Mouse (Mus musculus) liver, embryonic 12.5 days (tissue): ENCODE measurements around the gene Olfr948. TPM values are rescaled to one million over a fixed set of nuclear protein-coding genes. Genes with fewer than 3 reads are reported as not detected.

Experiments
- ATAC-seq: fragments of 200-750 bp; cut with Nextera tagmentation; 2 replicates; pipeline ENCODE4 v1.8.0; 2017; ENCODE audit warnings: moderate number of reproducible peaks, mild to moderate bottlenecking, moderate library complexity
- H3K27ac ChIP-seq: fragments of 300-500 bp; sonication (generic); 2 replicates; pipeline ENCODE4 v1.5.1; 2016; ENCODE audit warnings: mild to moderate bottlenecking
- H3K27me3 ChIP-seq: fragments of 300-500 bp; sonication (generic); replicated peaks from 2 replicates; pipeline ENCODE4 v1.6.1; 2016; ENCODE audit warnings: mild to moderate bottlenecking, moderate library complexity
- H3K36me3 ChIP-seq: fragments of 300-500 bp; sonication (generic); 2 replicates; pipeline ENCODE4 v1.6.1; 2016; ENCODE audit warnings: mild to moderate bottlenecking, moderate library complexity
- H3K4me1 ChIP-seq: fragments of 300-500 bp; sonication (generic); 2 replicates; pipeline ENCODE4 v1.6.1; 2016
- H3K4me2 ChIP-seq: fragments of 300-500 bp; sonication (generic); 2 replicates; pipeline ENCODE4 v1.6.1; 2016; ENCODE audit warnings: mild to moderate bottlenecking, moderate library complexity
- H3K4me3 ChIP-seq: fragments of 300-500 bp; sonication (generic); 2 replicates; pipeline ENCODE4 v1.5.1; 2016; ENCODE audit warnings: mild to moderate bottlenecking, moderate library complexity
- H3K9ac ChIP-seq: fragments of 300-500 bp; sonication (generic); 2 replicates; pipeline ENCODE4 v1.6.1; 2016; ENCODE audit warnings: mild to moderate bottlenecking, moderate library complexity
- H3K9me3 ChIP-seq: fragments of 300-500 bp; sonication (generic); replicated peaks from 2 replicates; pipeline ENCODE4 v1.6.1; 2016; ENCODE audit warnings: mild to moderate bottlenecking, moderate library complexity
- WGBS: fragments of 180-500 bp; shearing (Covaris S2); methylation state at CpG from one replicate; pipeline ENCODE4 v1.1.7; 2016; ENCODE audit not compliant: insufficient replicate concordance; 5-methylcytosine and 5-hydroxymethylcytosine counted together
- polyA plus RNA-seq: library from polyadenylated mRNA; unstranded; fragments of >200 nt; fragmentation: Nextera tagmentation; extraction: Ambion mirVana; gene quantifications from 2 replicates; pipeline ENCODE4 v1.2.1, GENCODE M21; 2016

Olfr948 gene
- polyA plus RNA-seq = not detected in 2 replicates

DNA sequence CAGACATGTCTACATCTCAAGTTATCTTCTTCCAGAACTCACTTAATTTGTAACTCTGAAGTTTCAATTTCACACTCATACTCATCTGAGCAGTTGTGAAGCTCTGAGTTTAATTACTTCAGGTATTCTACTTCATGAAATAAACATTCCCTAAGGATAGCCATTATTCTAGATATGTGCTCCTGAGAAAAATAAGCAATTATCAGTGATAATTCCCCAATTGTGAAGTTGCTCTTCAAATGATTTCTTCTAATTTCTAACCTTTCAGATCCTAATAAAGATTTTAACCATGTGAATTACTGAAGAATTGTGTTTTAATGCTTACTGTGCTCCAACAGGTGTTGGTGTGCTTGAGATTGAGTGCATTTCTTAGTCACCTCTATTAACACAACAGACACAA is at the start of gene Olfr948:
TSS of gene Olfr948 (minus strand) at position 101 of the 400 bp plus-strand sequence.
- H3K27me3 ChIP-seq = no peaks in the 10 kb centered on the region
- H3K27ac ChIP-seq = no peak within 1 kb of the TSS
- H3K4me2 ChIP-seq = no peak within 1 kb of the TSS
- no peaks in the 10 kb centered on the region for H3K4me1 ChIP-seq
- no peak for ATAC-seq
- H3K9ac ChIP-seq = no peak within 1 kb of the TSS
- no peak within 1 kb of the TSS for H3K4me3 ChIP-seq
- H3K36me3 ChIP-seq = no peaks in the 10 kb centered on the region
- H3K9me3 ChIP-seq = no peaks in the 10 kb centered on the region

DNA sequence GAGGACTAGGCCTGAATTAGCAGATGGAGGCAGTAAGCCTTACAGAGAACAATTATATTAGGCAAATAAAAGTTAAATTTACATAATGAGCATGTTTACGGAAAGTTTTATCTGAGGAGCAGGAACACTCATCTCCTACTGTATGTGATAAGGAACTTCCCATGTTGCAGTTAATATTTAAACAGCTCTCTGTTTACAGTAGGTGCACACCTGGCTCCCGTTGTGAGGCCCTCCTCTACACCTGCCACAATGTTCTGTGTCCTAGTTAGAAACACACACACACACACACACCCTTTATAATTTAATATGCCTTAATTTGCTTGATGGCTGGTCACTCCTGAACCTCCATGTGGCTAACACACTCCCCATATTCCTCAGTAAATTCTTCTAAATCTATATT is 38.7 kb downstream of the Olfr948 start:
- no peak for ATAC-seq
- H3K9ac ChIP-seq = no peak overlapping the region
- no peaks in the 10 kb centered on the region for H3K9me3 ChIP-seq
- H3K4me1 ChIP-seq = no peaks in the 10 kb centered on the region
- H3K4me3 ChIP-seq = no peak overlapping the region
- WGBS = 53% methylated on average over 2 of the region's 2 CpGs
- H3K36me3 ChIP-seq = no peaks in the 10 kb centered on the region
- H3K27me3 ChIP-seq = no peaks in the 10 kb centered on the region
- H3K4me2 ChIP-seq = no peak overlapping the region
- no peak overlapping the region for H3K27ac ChIP-seq

DNA sequence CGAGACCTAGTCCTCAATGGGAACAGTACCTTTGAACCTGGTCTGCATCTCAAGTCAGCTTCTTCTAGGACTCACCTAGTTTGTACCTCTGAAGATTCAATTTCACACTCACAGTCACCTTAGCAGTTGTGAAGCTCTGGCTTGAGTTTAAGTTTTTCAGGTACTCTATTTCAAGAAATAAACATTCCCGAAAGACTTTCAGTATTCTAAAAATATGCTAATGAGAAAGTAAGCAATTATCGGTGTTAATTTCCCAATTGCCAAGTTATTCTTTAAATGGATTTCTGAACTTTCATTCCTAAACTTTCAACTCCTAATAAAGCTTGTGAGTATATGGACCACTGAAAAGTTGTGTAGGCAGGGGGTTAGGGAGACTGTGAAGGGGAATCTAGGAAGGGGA is 49.1 kb downstream of the Olfr948 start, which contains the start of gene Olfr945:
TSS of gene Olfr945 (minus strand) at position 101 of the 400 bp plus-strand sequence.
- H3K27ac ChIP-seq = no peak within 1 kb of the TSS
- H3K27me3 ChIP-seq = no peaks in the 10 kb centered on the region
- H3K4me2 ChIP-seq = no peak within 1 kb of the TSS
- H3K4me3 ChIP-seq = no peak within 1 kb of the TSS
- no peak for ATAC-seq
- H3K9ac ChIP-seq = no peak within 1 kb of the TSS
- WGBS = 70% methylated on average over 3 of the region's 3 CpGs
- H3K36me3 ChIP-seq = no peaks in the 10 kb centered on the region
- no peaks in the 10 kb centered on the region for H3K4me1 ChIP-seq
- no peaks in the 10 kb centered on the region for H3K9me3 ChIP-seq

Other genes with a start within 250 kb of the Olfr948 start
- gene Olfr938, start 247.2 kb downstream of the Olfr948 start, polyA plus RNA-seq = not detected in 2 replicates
- gene Olfr27, start 197.9 kb downstream of the Olfr948 start, polyA plus RNA-seq = not detected in 2 replicates
- gene Olfr943, start 159.7 kb downstream of the Olfr948 start, polyA plus RNA-seq = not detected in 2 replicates
- gene Olfr944, start 124.1 kb downstream of the Olfr948 start, polyA plus RNA-seq = not detected in 2 replicates
- gene Olfr1537, start 76.1 kb downstream of the Olfr948 start, polyA plus RNA-seq = not detected in 2 replicates
- gene Olfr945, start 49.2 kb downstream of the Olfr948 start, polyA plus RNA-seq = not detected in 2 replicates
- not detected in 2 replicates for gene Olfr951, start 61.4 kb upstream of the Olfr948 start, polyA plus RNA-seq
- gene Olfr952, start 101.1 kb upstream of the Olfr948 start, polyA plus RNA-seq = not detected in 2 replicates
- gene Olfr954, start 130.7 kb upstream of the Olfr948 start, polyA plus RNA-seq = not detected in 2 replicates
- not detected in 2 replicates for gene Olfr955, start 145.9 kb upstream of the Olfr948 start, polyA plus RNA-seq
- gene Olfr44, start 167.9 kb upstream of the Olfr948 start, polyA plus RNA-seq = not detected in 2 replicates
- not detected in 2 replicates for gene Olfr957, start 189.8 kb upstream of the Olfr948 start, polyA plus RNA-seq
- not detected in 2 replicates for gene Olfr958, start 228.0 kb upstream of the Olfr948 start, polyA plus RNA-seq
- gene Olfr959, start 249.5 kb upstream of the Olfr948 start, polyA plus RNA-seq = not detected in 2 replicates